Mouse (Mus musculus): ENCODE results near the gene Sptbn4. TPM values are rescaled to one million over a fixed set of nuclear protein-coding genes. Genes with fewer than 3 reads are reported as not detected.

The Sptbn4 gene
- polyA plus RNA-seq, 1 experiment from 2014 or later, result 4.2 TPM

DNA sequence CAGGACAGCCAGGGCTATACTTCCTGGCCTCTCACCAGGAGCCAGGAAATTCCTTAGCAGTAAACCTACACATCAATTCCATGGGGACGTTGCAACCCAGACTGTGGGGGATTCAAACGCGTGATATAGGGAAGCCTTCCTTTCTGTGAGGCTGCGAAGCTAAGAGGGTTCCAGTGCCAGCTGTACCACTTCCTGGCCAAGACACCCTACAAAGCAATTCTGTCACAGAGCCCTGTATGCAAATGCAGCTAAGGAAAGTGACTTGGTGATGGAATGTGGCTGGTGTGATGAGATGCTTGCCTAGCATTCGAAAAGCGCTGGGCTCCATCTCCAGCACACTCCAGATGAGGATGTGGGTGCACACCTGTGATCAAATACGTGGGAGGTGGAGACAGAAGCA is 46.9 kb downstream of the Sptbn4 start:
- H3K36me3 ChIP-seq (replicated peaks; ENCODE audit: control insufficient read depth, insufficient read depth), result peaks cover 15% of the 10 kb centered on the region; the same call in 1 of the 2 replicates
- no peak overlapping the region for H3K4me3 ChIP-seq (replicated peaks; ENCODE audit: low read length)
- H3K27ac ChIP-seq, result no peak overlapping the region
- peaks cover 8% of the 10 kb centered on the region; the same call in 1 of the 2 replicates for H3K4me1 ChIP-seq (replicated peaks; ENCODE audit: control insufficient read depth, insufficient read depth, low read length)
- DNase-seq (ENCODE audit: low spot score), result no peak
- WGBS, result 76% methylated on average over 7 of the region's 7 CpGs
- no peak overlapping the region for H3K4me2 ChIP-seq (replicated peaks)
- no peak for ATAC-seq (ENCODE audit: low FRiP score)
- H3K9me3 ChIP-seq (ENCODE audit: control insufficient read depth, low read length), result peaks cover 3% of the 10 kb centered on the region; the same call in 1 of the 2 replicates
- peaks cover 87% of the 10 kb centered on the region for H3K27me3 ChIP-seq (ENCODE audit: control insufficient read depth, insufficient read depth, low read length)
- H3K9ac ChIP-seq, result no peak overlapping the region

DNA sequence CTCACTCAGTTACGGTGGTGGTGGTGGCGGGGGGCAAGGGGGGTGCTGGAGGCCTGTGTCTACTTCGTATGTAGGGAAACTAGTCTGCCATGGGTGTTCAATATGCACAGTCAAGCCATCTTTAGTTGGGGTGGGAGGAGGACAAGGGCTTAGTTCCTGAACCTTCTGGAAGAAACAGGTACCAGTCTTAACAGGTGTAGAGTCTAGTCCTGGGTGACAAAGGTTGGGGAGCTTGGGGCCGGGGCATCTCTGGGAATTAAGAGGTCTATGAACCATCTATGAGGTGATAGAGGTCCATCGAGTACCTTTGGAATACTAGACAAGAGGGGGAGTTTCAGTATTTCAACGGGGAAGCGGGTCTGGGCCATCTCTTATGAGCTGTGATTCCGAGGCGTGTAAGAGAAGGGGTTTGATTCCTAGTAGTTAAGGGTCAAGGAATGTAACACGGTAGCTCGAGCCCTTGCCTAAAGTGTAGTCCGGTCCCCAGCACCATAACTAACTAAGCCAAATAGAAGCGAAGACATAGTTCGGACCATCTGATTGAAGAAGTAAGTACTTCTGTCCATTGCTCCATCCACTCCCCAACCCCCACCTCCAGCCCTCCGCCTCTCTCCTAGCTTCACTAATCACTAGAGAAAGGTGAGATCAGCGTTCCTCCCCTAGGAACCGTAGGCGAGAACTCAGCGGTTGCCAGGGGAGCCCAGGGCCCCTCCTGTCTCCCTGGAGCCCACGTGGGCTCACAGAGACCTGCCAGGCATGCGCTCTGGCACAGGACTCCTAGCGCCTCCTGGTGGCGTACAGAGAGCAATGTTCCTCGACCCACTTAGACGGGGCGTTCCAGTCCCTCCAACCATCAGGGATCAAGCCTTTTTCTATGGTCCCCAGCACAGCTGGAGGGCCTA is 50.2 kb downstream of the Sptbn4 start:
- Histone ChIP-seq H3K4me3 (replicated peaks; ENCODE audit: low read length) (peak overlapping the region; percentile 52; the same call in 1 of the 2 replicates), H3K27ac (no peak overlapping the region), H3K36me3 (replicated peaks; ENCODE audit: control insufficient read depth, insufficient read depth) (peaks cover 15% of the 10 kb centered on the region; the same call in 1 of the 2 replicates), H3K27me3 (ENCODE audit: control insufficient read depth, insufficient read depth, low read length) (peaks cover 87% of the 10 kb centered on the region), H3K9ac (no peak overlapping the region), H3K4me1 (replicated peaks; ENCODE audit: control insufficient read depth, insufficient read depth, low read length) (peaks cover 8% of the 10 kb centered on the region; the same call in 1 of the 2 replicates), H3K9me3 (ENCODE audit: control insufficient read depth, low read length) (no peaks in the 10 kb centered on the region), H3K4me2 (replicated peaks) (peak overlapping the region; percentile 82)
- DNase-seq (ENCODE audit: low spot score) (no peak), ATAC-seq (ENCODE audit: low FRiP score) (no peak)
- 21% methylated on average over 26 of the region's 26 CpGs for WGBS

DNA sequence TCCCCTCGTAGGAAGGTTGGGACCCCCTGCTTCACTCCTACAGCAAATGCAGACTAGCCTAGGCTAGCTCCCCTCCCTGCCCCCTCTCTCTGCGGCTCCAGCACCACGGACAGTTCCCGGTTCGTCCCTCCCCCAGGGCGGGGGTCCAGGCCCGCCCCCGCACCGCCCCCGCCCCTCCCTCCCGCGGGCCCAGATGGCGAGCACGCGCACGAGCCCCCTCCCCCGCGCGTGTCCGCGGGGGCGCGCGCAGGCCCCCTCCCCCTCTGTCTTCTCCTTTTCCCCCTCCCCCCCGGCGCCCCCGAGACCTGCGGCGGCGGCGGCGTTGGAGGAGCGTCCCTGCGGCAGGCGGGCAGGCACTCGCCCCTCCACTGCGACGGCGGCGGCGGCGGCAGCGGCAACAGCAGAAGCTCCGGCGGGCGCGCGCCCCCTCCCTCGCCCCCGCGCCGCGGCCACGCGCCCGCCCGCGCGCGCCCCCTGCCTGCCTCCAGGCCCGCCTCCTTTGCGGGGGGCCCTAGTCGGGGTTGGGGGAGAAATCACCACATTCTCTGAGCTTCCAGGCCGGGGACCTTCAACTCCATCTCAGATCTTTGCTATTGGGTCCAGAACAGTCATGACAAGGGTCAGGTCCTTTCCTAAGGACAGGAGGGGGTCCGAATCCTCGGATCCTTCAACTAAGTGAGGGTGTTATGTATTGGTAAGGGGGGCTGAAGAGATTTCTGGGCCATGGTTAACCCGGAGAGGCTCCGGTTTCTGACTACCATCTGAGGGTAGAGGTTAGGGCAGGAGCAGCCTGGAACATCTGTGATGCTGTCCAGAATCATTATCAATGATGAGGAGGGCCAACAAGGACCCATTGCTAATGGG is 51.1 kb downstream of the Sptbn4 start:
- Histone ChIP-seq H3K9ac (peak overlapping the region; percentile 61), H3K27me3 (ENCODE audit: control insufficient read depth, insufficient read depth, low read length) (peaks cover 87% of the 10 kb centered on the region), H3K27ac (no peak overlapping the region), H3K9me3 (ENCODE audit: control insufficient read depth, low read length) (no peaks in the 10 kb centered on the region), H3K4me2 (replicated peaks) (peak overlapping the region; percentile 82), H3K4me1 (replicated peaks; ENCODE audit: control insufficient read depth, insufficient read depth, low read length) (peaks cover 8% of the 10 kb centered on the region; the same call in 1 of the 2 replicates), H3K36me3 (replicated peaks; ENCODE audit: control insufficient read depth, insufficient read depth) (peaks cover 12% of the 10 kb centered on the region; the same call in 1 of the 2 replicates), H3K4me3 (replicated peaks; ENCODE audit: low read length) (peak overlapping the region; percentile 52)
- ATAC-seq (ENCODE audit: low FRiP score) (peak; percentile 55; the same call in 1 of the 2 replicates), DNase-seq (ENCODE audit: low spot score) (no peak)
- 1% methylated on average over 53 of the region's 68 CpGs for WGBS

DNA sequence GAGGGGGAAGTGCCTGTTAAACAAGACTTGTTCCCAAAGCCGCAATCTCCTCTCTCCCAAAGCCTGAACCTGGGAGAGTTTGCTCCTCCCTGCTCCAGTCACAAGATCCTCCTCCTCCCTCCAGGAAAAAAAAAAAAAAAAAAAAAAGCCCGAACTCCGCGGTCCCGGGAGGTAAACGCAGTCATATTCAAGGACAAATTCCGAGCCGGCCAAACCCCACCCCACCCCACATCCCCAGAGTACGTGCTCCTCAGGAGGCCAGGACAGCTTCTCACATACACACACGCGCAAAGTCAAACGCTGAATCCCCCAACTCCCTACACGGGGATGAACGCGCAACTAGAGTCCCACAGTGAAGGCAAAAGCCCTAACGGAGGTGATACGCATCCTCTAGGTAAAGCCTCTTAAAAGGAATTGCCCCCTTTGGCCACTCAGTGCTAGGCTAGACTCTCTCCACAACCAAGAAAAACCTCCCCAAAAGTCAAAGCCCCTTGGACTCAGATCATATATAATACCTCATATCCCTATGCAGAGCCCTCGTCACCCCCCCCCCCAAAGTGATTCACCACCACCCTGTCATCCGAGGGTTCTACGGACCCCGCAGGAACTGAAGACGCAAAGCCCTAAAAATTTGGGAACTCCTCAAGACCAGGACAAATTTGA is 51.8 kb downstream of the Sptbn4 start:
- Histone ChIP-seq H3K4me2 (replicated peaks) (peak overlapping the region; percentile 82), H3K4me1 (replicated peaks; ENCODE audit: control insufficient read depth, insufficient read depth, low read length) (peaks cover 8% of the 10 kb centered on the region; the same call in 1 of the 2 replicates), H3K9ac (peak overlapping the region; percentile 61), H3K9me3 (ENCODE audit: control insufficient read depth, low read length) (no peaks in the 10 kb centered on the region), H3K27me3 (ENCODE audit: control insufficient read depth, insufficient read depth, low read length) (peaks cover 87% of the 10 kb centered on the region), H3K4me3 (replicated peaks; ENCODE audit: low read length) (peak overlapping the region; percentile 52), H3K36me3 (replicated peaks; ENCODE audit: control insufficient read depth, insufficient read depth) (peaks cover 12% of the 10 kb centered on the region; the same call in 1 of the 2 replicates), H3K27ac (no peak overlapping the region)
- ATAC-seq (ENCODE audit: low FRiP score), result peak; percentile 38; the same call in 1 of the 2 replicates
- WGBS, result 2% methylated on average over 22 of the region's 22 CpGs
- DNase-seq (ENCODE audit: low spot score), result no peak

DNA sequence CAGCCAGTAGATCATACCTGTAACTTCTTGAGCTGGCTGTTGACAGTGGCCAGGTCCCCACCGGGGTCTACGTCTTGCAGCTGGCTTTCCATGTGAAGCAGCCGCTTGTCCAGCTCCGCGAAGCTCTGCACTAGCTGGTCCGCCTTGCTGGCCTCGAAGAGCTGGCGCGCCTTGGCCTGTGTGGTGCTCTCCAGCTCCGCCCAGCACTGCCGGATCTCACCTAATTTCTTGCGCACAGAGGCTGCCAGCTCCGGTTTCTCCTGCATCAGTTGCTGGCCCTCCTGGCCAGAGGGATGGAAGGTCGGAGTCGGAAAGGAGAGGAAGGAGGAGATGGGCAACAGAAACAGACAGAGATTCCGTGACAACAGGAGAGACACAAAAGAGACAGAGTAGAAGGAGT is 56.1 kb downstream of the Sptbn4 start:
- peaks cover 55% of the 10 kb centered on the region for H3K27me3 ChIP-seq (ENCODE audit: control insufficient read depth, insufficient read depth, low read length)
- H3K4me2 ChIP-seq (replicated peaks), result no peak overlapping the region
- peaks cover 10% of the 10 kb centered on the region; the same call in 1 of the 2 replicates for H3K36me3 ChIP-seq (replicated peaks; ENCODE audit: control insufficient read depth, insufficient read depth)
- H3K4me3 ChIP-seq (replicated peaks; ENCODE audit: low read length), result no peak overlapping the region
- H3K9ac ChIP-seq, result no peak overlapping the region
- ATAC-seq (ENCODE audit: low FRiP score) (no peak), DNase-seq (ENCODE audit: low spot score) (no peak)
- 36% methylated on average over 16 of the region's 16 CpGs for WGBS
- H3K27ac ChIP-seq, result no peak overlapping the region
- peaks cover 4% of the 10 kb centered on the region; the same call in 1 of the 2 replicates for H3K4me1 ChIP-seq (replicated peaks; ENCODE audit: control insufficient read depth, insufficient read depth, low read length)
- no peaks in the 10 kb centered on the region for H3K9me3 ChIP-seq (ENCODE audit: control insufficient read depth, low read length)

DNA sequence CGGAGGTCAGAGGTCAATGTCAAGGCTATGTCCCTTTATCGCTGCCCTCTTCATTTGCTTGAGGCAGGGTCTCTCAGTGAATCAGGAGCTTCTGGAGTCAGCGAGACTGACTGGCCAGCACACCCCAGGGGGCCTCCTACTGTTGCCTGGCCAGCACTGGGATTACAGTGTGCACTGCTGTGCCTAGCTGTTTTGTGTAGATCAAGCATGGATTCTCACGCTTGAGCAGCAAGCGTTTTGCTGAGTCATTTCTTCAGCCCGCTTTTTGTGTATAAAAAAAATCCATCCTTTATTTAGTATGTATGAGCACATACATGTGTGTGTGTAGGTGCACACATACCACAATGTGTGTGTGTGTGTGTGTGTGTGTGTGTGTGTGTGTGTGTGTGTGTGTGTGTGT is 58.3 kb downstream of the Sptbn4 start:
- Histone ChIP-seq H3K36me3 (replicated peaks; ENCODE audit: control insufficient read depth, insufficient read depth) (peaks cover 10% of the 10 kb centered on the region; the same call in 1 of the 2 replicates), H3K4me1 (replicated peaks; ENCODE audit: control insufficient read depth, insufficient read depth, low read length) (no peaks in the 10 kb centered on the region), H3K4me3 (replicated peaks; ENCODE audit: low read length) (no peak overlapping the region), H3K4me2 (replicated peaks) (no peak overlapping the region), H3K9me3 (ENCODE audit: control insufficient read depth, low read length) (no peaks in the 10 kb centered on the region), H3K27me3 (ENCODE audit: control insufficient read depth, insufficient read depth, low read length) (peaks cover 35% of the 10 kb centered on the region), H3K27ac (no peak overlapping the region), H3K9ac (no peak overlapping the region)
- ATAC-seq (ENCODE audit: low FRiP score) (no peak), DNase-seq (ENCODE audit: low spot score) (no peak)
- 62% methylated on average over 6 of the region's 6 CpGs for whole genome bisulfite sequencing

DNA sequence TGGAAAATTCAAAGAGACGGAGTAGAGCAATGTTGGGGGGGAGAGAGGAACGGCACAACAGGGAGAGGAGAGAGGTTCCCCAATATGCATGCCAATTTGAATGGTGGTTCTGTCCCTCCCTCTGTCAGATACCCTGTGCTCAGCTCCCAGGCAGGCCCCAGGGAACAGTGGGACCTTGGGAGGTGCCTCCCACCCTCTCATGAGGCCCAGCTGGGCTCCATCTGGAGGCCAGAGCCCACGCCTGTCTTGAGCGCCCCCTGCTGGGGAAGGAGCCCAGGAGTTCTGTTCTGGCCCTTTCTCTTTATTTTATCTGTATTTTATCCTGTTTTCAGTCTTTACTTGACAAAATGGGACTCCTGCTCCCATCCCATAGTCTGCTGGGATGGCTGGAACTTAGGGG is 62.8 kb downstream of the Sptbn4 start:
- 39% methylated on average over 4 of the region's 4 CpGs for WGBS
- no peaks in the 10 kb centered on the region for H3K9me3 ChIP-seq (ENCODE audit: control insufficient read depth, low read length)
- no peak overlapping the region for H3K27ac ChIP-seq
- H3K9ac ChIP-seq, result no peak overlapping the region
- peaks cover 4% of the 10 kb centered on the region; the same call in 1 of the 2 replicates for H3K27me3 ChIP-seq (ENCODE audit: control insufficient read depth, insufficient read depth, low read length)
- H3K4me1 ChIP-seq (replicated peaks; ENCODE audit: control insufficient read depth, insufficient read depth, low read length), result no peaks in the 10 kb centered on the region
- H3K4me3 ChIP-seq (replicated peaks; ENCODE audit: low read length), result no peak overlapping the region
- no peaks in the 10 kb centered on the region for H3K36me3 ChIP-seq (replicated peaks; ENCODE audit: control insufficient read depth, insufficient read depth)
- no peak; the same call in 1 of the 2 replicates for ATAC-seq (ENCODE audit: low FRiP score)
- DNase-seq (ENCODE audit: low spot score), result no peak
- H3K4me2 ChIP-seq (replicated peaks), result no peak overlapping the region

DNA sequence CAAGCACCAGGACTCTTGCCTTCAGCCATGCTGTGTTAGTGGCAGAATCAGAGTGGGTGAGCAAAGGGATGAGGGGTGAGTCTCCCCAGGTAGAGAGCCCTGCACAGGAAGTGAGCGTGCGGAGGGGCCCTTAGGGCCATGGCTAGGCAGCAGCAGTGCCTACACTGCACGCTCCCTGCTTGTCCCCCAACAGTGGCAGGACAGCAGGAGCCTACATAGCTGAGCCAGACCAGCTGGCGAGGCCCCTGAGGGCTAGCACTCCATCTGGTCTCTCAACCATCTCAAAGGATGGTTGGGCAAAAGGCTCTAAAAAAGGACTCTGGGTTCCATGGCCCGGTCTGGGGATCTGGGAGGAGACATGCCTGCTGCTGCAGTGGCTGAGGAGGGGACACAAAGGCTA is 63.4 kb downstream of the Sptbn4 start:
- H3K4me3 ChIP-seq (replicated peaks; ENCODE audit: low read length), result no peak overlapping the region
- DNase-seq (ENCODE audit: low spot score), result no peak
- H3K27ac ChIP-seq, result no peak overlapping the region
- ATAC-seq (ENCODE audit: low FRiP score), result no peak
- no peak overlapping the region for H3K9ac ChIP-seq
- 63% methylated on average over 5 of the region's 5 CpGs for WGBS
- H3K9me3 ChIP-seq (ENCODE audit: control insufficient read depth, low read length), result no peaks in the 10 kb centered on the region
- no peaks in the 10 kb centered on the region for H3K36me3 ChIP-seq (replicated peaks; ENCODE audit: control insufficient read depth, insufficient read depth)
- peaks cover 4% of the 10 kb centered on the region; the same call in 1 of the 2 replicates for H3K27me3 ChIP-seq (ENCODE audit: control insufficient read depth, insufficient read depth, low read length)
- H3K4me2 ChIP-seq (replicated peaks), result no peak overlapping the region
- no peaks in the 10 kb centered on the region for H3K4me1 ChIP-seq (replicated peaks; ENCODE audit: control insufficient read depth, insufficient read depth, low read length)
